Mouse (Mus musculus) stomach, postnatal 0 days (tissue): ENCODE measurements at regions not wholly inside any gene's neighbourhood (a gene's known extent, or its start where the extent isn't known, plus 50 kb on each side); places are given as distances from the start of the nearest gene placed in this dataset.

ENCODE experiments used
- ATAC-seq: fragments of 200-750 bp; cut with Nextera tagmentation; 2 replicates; pipeline ENCODE4 v1.8.0; 2017; ENCODE audit not compliant: low FRiP score, low TSS enrichment
- DNase-seq: peaks from one replicate; pipeline ENCODE4 v3.0.0-alpha.2; 2016; ENCODE audit warnings: low spot score
- H3K27ac ChIP-seq: fragments of 300-500 bp; sonication (generic); replicated peaks from 2 replicates; pipeline ENCODE4 v1.5.1; 2014; ENCODE audit warnings: mild to moderate bottlenecking, control low read depth
- H3K27me3 ChIP-seq: fragments of 300-500 bp; sonication (generic); 2 replicates; pipeline ENCODE4 v1.6.1; 2014; ENCODE audit warnings: low read length; ENCODE audit not compliant: control insufficient read depth, insufficient read depth
- H3K36me3 ChIP-seq: fragments of 300-500 bp; sonication (generic); 2 replicates; pipeline ENCODE4 v1.6.1; 2014; ENCODE audit warnings: low read length, mixed read lengths; ENCODE audit not compliant: control insufficient read depth, insufficient read depth
- H3K4me1 ChIP-seq: fragments of 300-500 bp; sonication (generic); replicated peaks from 2 replicates; pipeline ENCODE4 v1.6.1; 2014; ENCODE audit warnings: antibody characterized with exemption; ENCODE audit not compliant: control insufficient read depth, insufficient read depth
- H3K4me2 ChIP-seq: fragments of 300-500 bp; sonication (generic); replicated peaks from 2 replicates; pipeline ENCODE4 v1.6.1; 2014; ENCODE audit warnings: low read depth, mild to moderate bottlenecking, control low read depth, moderate library complexity
- H3K4me3 ChIP-seq: fragments of 300-500 bp; sonication (generic); 2 replicates; pipeline ENCODE4 v1.5.1; 2014; ENCODE audit warnings: low read depth, low read length, control low read depth
- H3K9ac ChIP-seq: fragments of 300-500 bp; sonication (generic); 2 replicates; pipeline ENCODE4 v1.6.1; 2014; ENCODE audit warnings: mild to moderate bottlenecking, low read length, control low read depth, mixed read lengths
- H3K9me3 ChIP-seq: fragments of 300-500 bp; sonication (generic); 2 replicates; pipeline ENCODE4 v1.6.1; 2016; ENCODE audit warnings: low read length; ENCODE audit not compliant: control insufficient read depth
- CTCF ChIP-seq: IDR thresholded peaks from 2 replicates; pipeline ENCODE4 v1.5.1; 2016; ENCODE audit warnings: antibody characterized with exemption, low read depth, mild to moderate bottlenecking, moderate library complexity
- EP300 ChIP-seq: optimal IDR thresholded peaks from 2 replicates; pipeline ENCODE3; 2016; ENCODE audit warnings: antibody characterized with exemption
- WGBS: fragments of 180-500 bp; shearing (Covaris S2); extraction: QIAGEN DNeasy Blood & Tissue Kit; methylation state at CpG from one replicate; pipeline ENCODE4 v1.1.7; 2014; 5-methylcytosine and 5-hydroxymethylcytosine counted together

DNA sequence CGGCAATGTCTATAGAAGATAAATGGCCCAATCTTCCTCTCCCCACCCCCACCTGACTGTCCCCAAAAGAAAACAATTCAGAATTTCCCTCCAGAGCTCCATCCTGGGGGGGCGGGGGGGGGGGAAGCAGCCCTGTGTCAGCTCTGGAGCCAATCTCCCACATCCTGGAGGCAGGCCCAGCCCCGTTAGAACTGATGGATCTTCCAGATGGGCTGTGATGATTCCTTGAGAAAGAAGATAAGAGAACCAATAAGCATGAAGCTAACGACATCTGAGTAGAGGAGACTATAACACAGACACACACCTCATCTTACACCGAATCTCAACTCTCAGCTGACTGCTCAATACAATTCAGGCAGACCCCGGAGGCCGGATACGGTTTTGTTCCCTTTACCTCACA is 169.2 kb upstream of the Klf3 start:
- no peak for DNase-seq
- 77% methylated on average over 8 of the region's 8 CpGs for WGBS
- no peak for ATAC-seq

DNA sequence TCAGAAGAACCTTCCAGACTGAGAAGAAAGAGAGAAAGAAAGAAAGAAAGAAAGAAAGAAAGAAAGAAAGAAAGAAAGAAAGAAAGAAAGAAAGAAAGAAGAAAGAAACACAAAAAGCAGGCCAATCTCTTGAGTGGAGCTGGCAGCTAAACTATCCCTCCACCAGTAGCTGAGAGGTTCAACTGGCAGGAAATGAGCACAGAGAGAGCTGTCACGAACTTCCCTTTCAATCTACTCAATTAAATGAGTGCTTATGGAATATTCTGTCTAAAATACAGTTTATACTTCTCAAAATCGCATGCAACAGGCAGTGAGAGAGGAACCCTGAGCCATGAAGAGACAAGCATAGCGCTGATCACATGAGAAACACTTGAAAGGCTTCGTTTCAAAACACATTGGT is 168.5 kb upstream of the Klf3 start:
- WGBS: 83% methylated on average over 4 of the region's 4 CpGs
- Histone ChIP-seq H3K9ac (no peak overlapping the region), H3K9me3 (no peaks in the 10 kb centered on the region), H3K4me1 (no peaks in the 10 kb centered on the region), H3K36me3 (no peaks in the 10 kb centered on the region), H3K27ac (no peak overlapping the region), H3K27me3 (no peaks in the 10 kb centered on the region), H3K4me3 (no peak overlapping the region), H3K4me2 (no peak overlapping the region)
- ATAC-seq (no peak), DNase-seq (no peak)
- TF ChIP-seq CTCF: no peak

More for the DNA sequence above, 169.2 kb upstream of the Klf3 start:
- no peak overlapping the region for H3K9ac ChIP-seq
- no peaks in the 10 kb centered on the region for H3K4me1 ChIP-seq
- H3K36me3 ChIP-seq: no peaks in the 10 kb centered on the region
- H3K9me3 ChIP-seq: no peaks in the 10 kb centered on the region
- no peak overlapping the region for H3K4me2 ChIP-seq
- H3K27ac ChIP-seq: no peak overlapping the region
- TF ChIP-seq EP300 (no peak), CTCF (no peak)
- H3K27me3 ChIP-seq: no peaks in the 10 kb centered on the region
- no peak overlapping the region for H3K4me3 ChIP-seq

DNA sequence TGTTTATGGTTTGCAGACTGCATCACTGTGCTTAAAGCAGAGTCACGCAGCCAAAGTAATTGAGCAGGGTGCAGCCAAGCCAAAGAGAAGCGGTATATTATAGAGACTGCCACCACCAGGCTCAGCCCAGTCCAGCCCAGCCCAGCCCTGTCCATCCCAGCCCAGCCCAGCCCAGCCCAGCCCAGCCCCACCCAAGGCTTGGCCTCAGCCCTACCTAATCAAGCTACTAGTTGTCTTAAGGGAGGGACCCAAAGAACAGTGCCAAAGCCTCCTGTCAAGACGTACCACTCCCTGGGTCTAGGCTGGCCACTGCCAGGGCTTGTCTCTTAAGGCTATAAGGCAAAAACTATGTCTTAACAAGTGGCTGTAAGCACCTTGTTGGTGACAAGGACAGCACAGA is 166.9 kb upstream of the Klf3 start:
- Histone ChIP-seq H3K4me1 (no peaks in the 10 kb centered on the region), H3K27ac (peak overlapping the region; percentile 56; the same call in 1 of the 2 replicates), H3K9me3 (no peaks in the 10 kb centered on the region), H3K27me3 (no peaks in the 10 kb centered on the region), H3K4me3 (no peak overlapping the region), H3K36me3 (no peaks in the 10 kb centered on the region), H3K9ac (no peak overlapping the region), H3K4me2 (no peak overlapping the region)
- TF ChIP-seq EP300 (no peak), CTCF (no peak)
- ATAC-seq (peak; percentile 96), DNase-seq (peak; percentile 82)
- WGBS: 58% methylated on average over 3 of the region's 3 CpGs

DNA sequence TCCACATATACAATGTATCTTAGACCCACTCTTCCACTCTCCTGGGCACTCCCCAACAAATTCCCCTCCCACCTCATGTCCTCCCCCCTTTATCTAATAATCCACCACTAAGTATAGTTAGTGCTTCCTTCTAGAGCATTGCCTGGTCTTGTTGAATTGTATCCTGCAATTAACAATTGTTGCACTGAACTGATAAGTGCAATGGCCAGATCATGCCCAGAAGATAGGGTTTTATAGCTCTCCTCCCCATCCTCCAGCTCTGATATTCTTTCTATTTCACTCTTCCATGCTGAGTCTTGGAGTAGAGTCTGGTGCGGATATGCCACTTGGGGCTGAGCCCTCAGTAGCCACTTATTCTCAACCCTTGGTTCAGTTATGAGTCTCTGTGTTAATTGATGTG is 159.6 kb upstream of the Klf3 start:
- Histone ChIP-seq H3K4me3 (no peak overlapping the region), H3K9ac (no peak overlapping the region), H3K27ac (no peak overlapping the region), H3K4me2 (no peak overlapping the region), H3K9me3 (no peaks in the 10 kb centered on the region), H3K36me3 (no peaks in the 10 kb centered on the region), H3K4me1 (no peaks in the 10 kb centered on the region), H3K27me3 (no peaks in the 10 kb centered on the region)
- DNase-seq (no peak), ATAC-seq (no peak)
- 98% methylated on average over 1 of the region's 1 CpGs for whole genome bisulfite sequencing
- no peak for TF ChIP-seq EP300

DNA sequence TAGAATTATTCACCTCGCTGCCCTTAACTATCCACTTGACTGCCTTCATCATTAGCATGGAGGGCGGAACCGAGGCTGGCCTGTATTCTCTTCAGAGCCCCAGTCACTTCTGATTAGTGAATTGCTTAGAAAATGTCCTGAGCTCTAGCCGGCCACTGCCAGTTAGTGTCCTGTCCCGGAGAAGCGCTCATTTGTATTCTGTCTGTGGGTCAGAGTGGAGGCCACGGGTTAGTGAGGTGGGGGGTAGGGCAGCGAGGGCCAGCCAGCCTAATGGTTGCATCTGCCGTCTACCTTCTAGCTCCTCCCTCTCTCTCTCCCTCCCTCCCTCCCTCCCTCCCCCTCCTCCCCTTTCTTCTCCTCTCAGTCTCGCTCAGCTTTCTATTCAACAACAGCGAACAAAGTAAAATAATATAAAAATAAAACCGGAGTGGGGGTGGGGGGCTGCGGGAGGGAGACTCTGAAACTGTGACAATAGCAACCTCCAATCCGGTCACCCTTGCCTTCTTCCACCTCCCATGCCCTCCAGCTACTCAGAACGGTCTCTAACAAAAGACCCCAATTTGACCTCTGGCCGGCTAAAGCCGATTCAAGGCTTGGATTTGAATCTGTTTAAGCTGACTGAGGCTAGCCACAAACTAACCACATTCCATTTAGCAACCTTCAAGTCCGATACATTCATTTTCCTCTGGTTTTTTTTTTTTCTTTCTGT is 155.6 kb upstream of the Klf3 start:
- DNase-seq: peak; percentile 38
- peak; percentile 55 for ATAC-seq
- TF ChIP-seq CTCF: no peak
- no peak for TF ChIP-seq EP300
- no peaks in the 10 kb centered on the region; the same call in none of the 2 replicates for H3K4me1 ChIP-seq
- no peaks in the 10 kb centered on the region for H3K36me3 ChIP-seq
- peak overlapping the region; percentile 11; the same call in 1 of the 2 replicates for H3K4me3 ChIP-seq
- H3K9ac ChIP-seq: 0 out of 2 replicates have a peak overlapping the region, but pooled peaks have one; percentile 0
- H3K27ac ChIP-seq: 0 out of 2 replicates have a peak overlapping the region, but pooled peaks have one; percentile 30
- no peaks in the 10 kb centered on the region for H3K9me3 ChIP-seq
- H3K27me3 ChIP-seq: no peaks in the 10 kb centered on the region
- WGBS: 9% methylated on average over 18 of the region's 18 CpGs
- H3K4me2 ChIP-seq: peak overlapping the region; percentile 43

DNA sequence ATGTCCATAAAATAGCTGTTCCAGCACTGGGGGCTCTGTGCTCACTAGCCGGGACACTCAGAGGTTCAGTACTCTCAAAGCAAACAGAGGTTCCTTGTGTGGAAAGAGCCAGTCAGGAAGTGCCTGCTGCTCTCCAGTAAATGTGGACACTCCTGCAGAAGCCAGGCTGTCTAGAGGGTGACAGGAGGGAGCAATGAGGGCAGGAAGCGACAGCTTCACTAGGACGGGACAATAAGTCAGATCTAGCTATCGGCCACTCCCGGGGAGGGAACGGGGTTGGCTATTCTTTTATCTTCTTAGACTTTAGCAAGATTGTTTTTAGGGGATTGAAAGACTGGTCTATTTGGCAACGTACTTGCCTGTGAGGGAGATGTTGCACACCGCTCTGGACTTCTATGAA is 154.7 kb upstream of the Klf3 start:
- Histone ChIP-seq H3K9me3 (no peaks in the 10 kb centered on the region), H3K27me3 (no peaks in the 10 kb centered on the region), H3K36me3 (no peaks in the 10 kb centered on the region), H3K27ac (peak overlapping the region; percentile 13), H3K4me3 (no peak overlapping the region), H3K9ac (no peak overlapping the region), H3K4me1 (no peaks in the 10 kb centered on the region; the same call in none of the 2 replicates), H3K4me2 (no peak overlapping the region)
- DNase-seq (no peak), ATAC-seq (no peak)
- TF ChIP-seq CTCF (no peak), EP300 (no peak)
- WGBS: 19% methylated on average over 8 of the region's 8 CpGs
